Mouse (Mus musculus): ENCODE data around the gene Adam11. TPM values are rescaled to one million over a fixed set of nuclear protein-coding genes. Genes with fewer than 3 reads are reported as not detected.

Gene Adam11
- polyA plus RNA-seq, 1 experiment: 14.8 TPM

DNA sequence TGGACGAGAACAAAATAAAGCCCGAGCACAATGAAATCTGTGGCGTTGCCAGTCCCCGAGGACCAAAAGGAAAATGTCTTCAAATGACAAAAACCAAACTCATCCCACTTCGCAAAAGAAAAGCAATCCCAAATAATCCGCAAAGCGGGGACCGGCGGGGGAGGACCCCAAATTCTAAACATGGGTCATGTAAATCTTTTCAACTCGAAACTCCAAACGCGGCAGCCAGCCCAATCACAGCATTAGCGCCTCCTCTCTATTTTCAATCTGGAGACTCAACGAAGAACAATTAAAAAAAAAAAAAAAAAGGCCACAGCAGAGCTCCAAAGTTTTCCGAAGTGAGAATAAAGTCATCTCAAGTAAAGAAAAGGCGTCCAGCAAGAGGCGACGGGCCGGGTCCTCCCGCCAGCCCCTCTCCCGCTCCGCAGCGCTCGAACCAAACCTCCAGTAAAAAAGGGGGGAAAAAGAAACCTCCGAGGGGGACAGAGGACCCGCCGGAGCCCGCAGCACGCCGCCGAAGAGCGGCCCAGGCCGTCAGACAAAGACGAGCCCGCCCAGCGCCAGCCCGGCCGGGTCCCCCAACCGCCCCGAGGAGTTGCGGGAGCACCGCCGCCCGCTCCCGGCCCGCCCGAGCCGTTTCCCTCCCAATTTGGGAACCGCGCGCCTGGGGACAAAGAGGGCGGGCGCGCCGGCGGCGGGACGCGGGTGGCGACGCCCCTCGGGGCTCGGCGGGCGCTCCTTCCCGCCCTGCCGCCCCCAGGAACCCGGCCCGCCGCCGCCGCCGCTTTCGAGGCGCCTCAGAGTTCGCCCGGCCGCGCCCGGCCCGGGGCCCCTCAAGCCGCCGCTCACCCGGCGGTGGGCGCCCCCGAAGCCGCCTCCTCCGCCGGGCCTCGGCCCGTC, 57.1 kb downstream of the Adam11 start:
- TF ChIP-seq POLR2A (IDR thresholded peaks at IDR 0.05; ENCODE audit: control insufficient read depth, low read depth, low read length) (no peak), CTCF (IDR thresholded peaks at IDR 0.05; ENCODE audit: control insufficient read depth, insufficient read depth, insufficient replicate concordance, low read depth, low read length) (no peak)
- Histone ChIP-seq H3K36me3 (ENCODE audit: control insufficient read depth, insufficient read depth, low read length) (no peaks in the 10 kb centered on the region), H3K4me3 (ENCODE audit: control insufficient read depth, low read depth, low read length) (peak overlapping the region; percentile 83), H3K27ac (ENCODE audit: control insufficient read depth, insufficient read depth, low read depth, low read length) (peak overlapping the region; percentile 84), H3K4me1 (ENCODE audit: control insufficient read depth, insufficient read depth, low read length) (peaks cover 14% of the 10 kb centered on the region), H3K27me3 (ENCODE audit: control insufficient read depth, insufficient read depth, low read length) (no peaks in the 10 kb centered on the region)

DNA sequence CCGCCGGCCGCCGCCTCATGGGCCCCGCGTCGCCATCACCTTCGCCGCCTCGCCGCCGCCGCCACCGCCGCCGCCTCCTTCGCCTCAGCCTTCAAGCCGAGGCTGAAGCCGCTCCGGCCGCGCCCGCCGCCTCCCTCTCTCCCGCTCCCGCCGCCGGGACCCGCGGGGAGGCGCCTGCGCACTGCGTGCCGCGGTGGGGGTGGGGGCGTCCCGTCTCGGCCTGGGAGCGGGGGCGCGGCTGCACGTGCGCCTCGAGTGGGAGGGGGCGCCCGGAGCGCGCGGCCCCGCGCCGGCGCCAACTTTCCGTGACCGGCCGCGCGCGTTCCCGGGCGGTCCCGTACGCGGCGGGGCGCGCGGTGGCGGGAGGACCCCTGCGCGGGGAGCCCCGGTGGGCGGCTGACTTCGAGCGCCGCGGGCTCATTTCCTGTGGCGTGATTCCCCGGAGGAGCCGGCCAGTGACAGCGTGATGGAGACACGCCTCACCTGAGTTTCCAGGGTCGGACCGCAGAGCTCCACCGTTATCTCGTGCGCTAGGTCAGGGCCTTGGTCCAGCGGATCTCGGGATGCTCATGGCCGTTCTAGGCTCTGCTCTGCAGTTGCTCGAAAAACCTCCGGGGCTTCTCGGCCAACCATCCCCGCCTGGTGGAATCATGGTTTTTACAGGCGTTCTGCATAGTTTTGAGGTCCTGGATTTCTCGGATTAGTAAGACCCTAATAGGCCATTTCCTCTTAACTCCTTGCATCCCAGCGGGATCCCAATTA, 58.0 kb downstream of the Adam11 start, which contains the start of gene Gjc1:
Gjc1 (minus strand) TSS at position 680 of the 762 bp plus-strand sequence.
- Histone ChIP-seq H3K4me3 (ENCODE audit: control insufficient read depth, low read depth, low read length) (peak within 1 kb of the TSS; percentile 83), H3K27ac (ENCODE audit: control insufficient read depth, insufficient read depth, low read depth, low read length) (peak within 1 kb of the TSS; percentile 84), H3K27me3 (ENCODE audit: control insufficient read depth, insufficient read depth, low read length) (no peaks in the 10 kb centered on the region), H3K4me1 (ENCODE audit: control insufficient read depth, insufficient read depth, low read length) (peaks cover 14% of the 10 kb centered on the region), H3K36me3 (ENCODE audit: control insufficient read depth, insufficient read depth, low read length) (no peaks in the 10 kb centered on the region)
- TF ChIP-seq POLR2A (IDR thresholded peaks at IDR 0.05; ENCODE audit: control insufficient read depth, low read depth, low read length) (peak; percentile 71), CTCF (IDR thresholded peaks at IDR 0.05; ENCODE audit: control insufficient read depth, insufficient read depth, insufficient replicate concordance, low read depth, low read length) (no peak)

DNA sequence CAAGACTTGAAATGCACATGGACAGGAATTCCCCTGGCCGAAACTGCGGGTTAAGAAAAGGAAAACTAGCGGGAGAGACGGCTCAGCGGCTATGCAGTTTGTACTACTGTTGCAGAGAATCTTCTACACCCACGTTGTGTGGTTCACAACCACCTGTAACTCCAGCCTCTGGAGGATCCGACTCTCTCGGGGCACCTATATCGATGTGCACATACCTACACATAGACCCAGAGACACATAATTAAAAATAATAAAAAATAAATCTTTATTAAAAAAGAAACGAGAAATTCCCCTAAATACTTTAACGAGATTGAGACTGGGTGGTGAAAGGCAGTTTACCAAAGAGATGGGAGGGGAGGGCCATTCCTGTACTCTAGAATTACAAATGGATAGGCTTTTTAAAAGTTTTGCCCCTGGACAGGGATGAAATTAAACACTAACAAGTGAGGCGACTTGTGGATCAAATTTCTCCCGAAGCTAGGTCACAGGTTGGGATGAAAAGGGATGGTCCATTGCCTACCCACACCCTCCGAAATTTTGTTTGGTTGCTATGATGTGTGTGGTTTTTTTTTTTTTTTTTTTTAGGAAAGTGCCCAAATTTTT, 58.6 kb downstream of the Adam11 start:
- H3K4me1 ChIP-seq (ENCODE audit: control insufficient read depth, insufficient read depth, low read length): peaks cover 14% of the 10 kb centered on the region
- peak overlapping the region; percentile 83 for H3K4me3 ChIP-seq (ENCODE audit: control insufficient read depth, low read depth, low read length)
- H3K27ac ChIP-seq (ENCODE audit: control insufficient read depth, insufficient read depth, low read depth, low read length): peak overlapping the region; percentile 71; the same call in 1 of the 2 replicates
- no peak for TF ChIP-seq CTCF (IDR thresholded peaks at IDR 0.05; ENCODE audit: control insufficient read depth, insufficient read depth, insufficient replicate concordance, low read depth, low read length)
- TF ChIP-seq POLR2A (IDR thresholded peaks at IDR 0.05; ENCODE audit: control insufficient read depth, low read depth, low read length): no peak
- H3K36me3 ChIP-seq (ENCODE audit: control insufficient read depth, insufficient read depth, low read length): no peaks in the 10 kb centered on the region
- H3K27me3 ChIP-seq (ENCODE audit: control insufficient read depth, insufficient read depth, low read length): no peaks in the 10 kb centered on the region

DNA sequence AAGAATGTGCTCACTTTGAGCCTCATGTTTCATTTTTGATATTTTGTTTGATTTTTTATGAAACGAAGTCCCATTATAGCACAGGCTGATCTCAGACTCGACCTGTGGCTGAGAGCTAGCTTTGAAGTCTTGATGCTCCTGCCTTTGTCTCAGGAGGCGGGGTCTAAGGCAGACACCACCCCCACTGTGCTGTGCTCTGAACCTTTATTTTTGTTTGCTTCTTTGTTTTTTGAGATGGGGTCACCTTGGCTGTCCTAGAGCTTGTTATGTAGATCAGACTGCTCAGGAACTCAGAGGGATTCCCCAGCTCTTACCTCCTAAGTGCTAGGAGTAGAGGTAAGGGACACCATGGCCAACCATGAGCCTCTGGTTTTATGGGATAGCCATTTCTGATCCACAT, 59.2 kb downstream of the Adam11 start:
- TF ChIP-seq POLR2A (IDR thresholded peaks at IDR 0.05; ENCODE audit: control insufficient read depth, low read depth, low read length) (no peak), CTCF (IDR thresholded peaks at IDR 0.05; ENCODE audit: control insufficient read depth, insufficient read depth, insufficient replicate concordance, low read depth, low read length) (no peak)
- no peak overlapping the region for H3K4me3 ChIP-seq (ENCODE audit: control insufficient read depth, low read depth, low read length)

DNA sequence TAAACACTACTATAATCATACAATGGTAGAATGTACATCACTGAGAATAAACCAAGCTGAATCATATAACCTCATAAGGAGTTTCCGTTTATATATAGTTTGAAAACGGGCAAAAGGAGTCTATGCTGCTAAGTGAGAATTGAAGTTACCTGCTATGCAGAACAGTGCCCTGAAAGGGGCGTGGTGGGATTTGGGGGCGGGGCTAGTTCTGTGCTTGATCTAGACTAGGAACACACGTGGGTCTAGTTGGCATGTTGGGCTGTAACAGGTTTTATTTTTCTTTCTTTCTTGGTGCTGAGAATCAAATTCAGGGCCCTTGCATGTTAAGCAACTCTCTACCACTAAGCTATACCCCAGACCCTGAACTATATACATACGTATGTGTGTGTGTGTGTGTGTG, 60.0 kb downstream of the Adam11 start:
- H3K27ac ChIP-seq (ENCODE audit: control insufficient read depth, insufficient read depth, low read depth, low read length): no peak overlapping the region
- no peaks in the 10 kb centered on the region for H3K27me3 ChIP-seq (ENCODE audit: control insufficient read depth, insufficient read depth, low read length)
- H3K36me3 ChIP-seq (ENCODE audit: control insufficient read depth, insufficient read depth, low read length): no peaks in the 10 kb centered on the region
- no peak overlapping the region for H3K4me3 ChIP-seq (ENCODE audit: control insufficient read depth, low read depth, low read length)
- TF ChIP-seq POLR2A (IDR thresholded peaks at IDR 0.05; ENCODE audit: control insufficient read depth, low read depth, low read length): no peak
- no peak for TF ChIP-seq CTCF (IDR thresholded peaks at IDR 0.05; ENCODE audit: control insufficient read depth, insufficient read depth, insufficient replicate concordance, low read depth, low read length)
- peaks cover 12% of the 10 kb centered on the region for H3K4me1 ChIP-seq (ENCODE audit: control insufficient read depth, insufficient read depth, low read length)

More for the DNA sequence above, 59.2 kb downstream of the Adam11 start:
- Histone ChIP-seq H3K27me3 (ENCODE audit: control insufficient read depth, insufficient read depth, low read length) (no peaks in the 10 kb centered on the region), H3K36me3 (ENCODE audit: control insufficient read depth, insufficient read depth, low read length) (no peaks in the 10 kb centered on the region), H3K4me1 (ENCODE audit: control insufficient read depth, insufficient read depth, low read length) (peaks cover 14% of the 10 kb centered on the region), H3K27ac (ENCODE audit: control insufficient read depth, insufficient read depth, low read depth, low read length) (no peak overlapping the region)

DNA sequence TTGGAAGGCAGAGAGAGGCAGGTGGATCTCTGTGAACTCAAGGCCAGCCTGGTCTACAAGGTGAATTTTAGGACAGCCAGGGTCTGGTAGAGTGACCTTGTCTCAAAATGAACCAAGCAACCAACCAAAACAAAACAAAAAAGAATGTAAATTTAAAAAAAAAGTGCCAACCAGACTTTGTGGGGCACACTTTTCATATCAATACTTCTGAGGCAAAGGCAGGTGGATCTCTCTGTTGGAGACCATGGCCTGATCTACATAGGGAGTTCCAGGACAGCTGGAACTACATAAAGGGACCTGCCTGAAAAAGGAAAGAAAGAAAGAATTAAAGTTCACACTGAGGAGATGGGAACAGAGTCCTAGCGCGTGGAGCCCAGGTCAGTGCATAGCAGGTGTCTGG, 65.2 kb downstream of the Adam11 start:
- Histone ChIP-seq H3K27me3 (ENCODE audit: control insufficient read depth, insufficient read depth, low read length) (no peaks in the 10 kb centered on the region), H3K4me3 (ENCODE audit: control insufficient read depth, low read depth, low read length) (no peak overlapping the region), H3K4me1 (ENCODE audit: control insufficient read depth, insufficient read depth, low read length) (no peaks in the 10 kb centered on the region), H3K27ac (ENCODE audit: control insufficient read depth, insufficient read depth, low read depth, low read length) (no peak overlapping the region), H3K36me3 (ENCODE audit: control insufficient read depth, insufficient read depth, low read length) (no peaks in the 10 kb centered on the region)
- TF ChIP-seq CTCF (IDR thresholded peaks at IDR 0.05; ENCODE audit: control insufficient read depth, insufficient read depth, insufficient replicate concordance, low read depth, low read length) (no peak), POLR2A (IDR thresholded peaks at IDR 0.05; ENCODE audit: control insufficient read depth, low read depth, low read length) (no peak)

DNA sequence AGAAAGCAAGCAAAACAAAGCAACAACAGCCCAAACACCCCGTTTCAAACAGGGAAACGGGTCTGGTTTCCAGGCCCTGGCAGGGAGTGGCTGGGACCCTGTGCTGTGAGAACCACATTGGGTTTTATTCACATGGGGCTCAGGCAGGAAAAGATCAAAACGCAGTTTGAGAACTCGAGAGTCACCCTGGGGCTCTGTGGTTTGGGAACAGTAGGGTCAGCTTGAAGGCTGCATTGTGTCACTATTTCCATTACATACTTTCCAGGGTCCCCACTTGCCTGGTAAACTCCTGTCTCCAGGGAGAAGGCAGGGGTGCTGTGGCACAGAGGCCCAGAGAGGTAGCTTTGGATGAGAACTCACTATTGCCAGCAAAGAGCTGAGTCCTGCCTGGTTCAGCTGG, 65.9 kb downstream of the Adam11 start:
- TF ChIP-seq POLR2A (IDR thresholded peaks at IDR 0.05; ENCODE audit: control insufficient read depth, low read depth, low read length): no peak
- TF ChIP-seq CTCF (IDR thresholded peaks at IDR 0.05; ENCODE audit: control insufficient read depth, insufficient read depth, insufficient replicate concordance, low read depth, low read length): no peak
- no peaks in the 10 kb centered on the region for H3K4me1 ChIP-seq (ENCODE audit: control insufficient read depth, insufficient read depth, low read length)

More for the DNA sequence above, 65.9 kb downstream of the Adam11 start:
- Histone ChIP-seq H3K27ac (ENCODE audit: control insufficient read depth, insufficient read depth, low read depth, low read length) (no peak overlapping the region), H3K4me3 (ENCODE audit: control insufficient read depth, low read depth, low read length) (no peak overlapping the region), H3K36me3 (ENCODE audit: control insufficient read depth, insufficient read depth, low read length) (no peaks in the 10 kb centered on the region), H3K27me3 (ENCODE audit: control insufficient read depth, insufficient read depth, low read length) (no peaks in the 10 kb centered on the region)

Other genes with a start within 250 kb of the Adam11 start
- gene Gpatch8, start 205.0 kb upstream of the Adam11 start, polyA plus RNA-seq (2012; rRNA removed): 15.4 and 16.7 TPM in 2 replicates
- 0.40 and 0.51 TPM in 2 replicates for gene Gm11627, start 182.0 kb upstream of the Adam11 start, polyA plus RNA-seq (2012; rRNA removed)
- 1.1 and 2.0 TPM in 2 replicates for gene Fzd2, start 157.0 kb upstream of the Adam11 start, polyA plus RNA-seq (2012; rRNA removed)
- 36.1 and 38.8 TPM in 2 replicates for gene Meioc, start 97.7 kb upstream of the Adam11 start, polyA plus RNA-seq (2012; rRNA removed)
- gene Ccdc43, start 63.7 kb upstream of the Adam11 start, polyA plus RNA-seq (2012; rRNA removed): 6.7 and 7.4 TPM in 2 replicates
- 9.9 and 10.1 TPM in 2 replicates for gene Gjc1, start 58.3 kb downstream of the Adam11 start, polyA plus RNA-seq (2012; rRNA removed)
- 1.0 and 1.3 TPM in 2 replicates for gene Higd1b, start 74.4 kb downstream of the Adam11 start, polyA plus RNA-seq (2012; rRNA removed)
- gene Eftud2, start 119.5 kb downstream of the Adam11 start, polyA plus RNA-seq (2012; rRNA removed): 72.5 and 83.8 TPM in 2 replicates
- gene Ccdc103, start 119.8 kb downstream of the Adam11 start, polyA plus RNA-seq (2012; rRNA removed): 19.8 and 22.9 TPM in 2 replicates
- 18.7 and 19.2 TPM in 2 replicates for gene Fam187a, start 123.7 kb downstream of the Adam11 start, polyA plus RNA-seq (2012; rRNA removed)
- gene Gfap, start 139.5 kb downstream of the Adam11 start, polyA plus RNA-seq (2012; rRNA removed): 0.32 and 0.62 TPM in 2 replicates
- gene Kif18b, start 163.7 kb downstream of the Adam11 start, polyA plus RNA-seq (2012; rRNA removed): 25.9 and 26.7 TPM in 2 replicates
- 0.77 and 0.80 TPM in 2 replicates for gene C1ql1, start 185.2 kb downstream of the Adam11 start, polyA plus RNA-seq (2012; rRNA removed)